Mouse (Mus musculus) c-Kit-positive CD71-positive TER-119-positive erythroid progenitor cells, embryonic 14.5 days (primary cell): Measurements from ENCODE around the gene Cyp4a31.
A peak's percentile ranks its signal among the peaks of the same experiment; 100 is the strongest.
"Not testable (repeated sequence)": the region's sequence is repeated elsewhere in the genome, so short reads cannot be mapped to it uniquely, and the experiment has no call there.

Experiments
- DNase-seq: peaks from one replicate; pipeline ENCODE4 v3.0.0-alpha.2; 2013; ENCODE audit warnings: low spot score

The Cyp4a31 gene

GRCm38 (mm10) chr4:115563401-115563800, at the start of gene Cyp4a31:
Gene Cyp4a31 (plus strand): TSS chr4:115563649.
- DNase-seq: no peak

GRCm38 (mm10) chr4:115513964-115514363, 49.5 kb upstream of the Cyp4a31 start:
- DNase-seq: not testable (repeated sequence)

GRCm38 (mm10) chr4:115518000-115518399, 45.4 kb upstream of the Cyp4a31 start, which contains the start of gene Cyp4a10:
Gene Cyp4a10 (plus strand): TSS chr4:115518264.
- not testable (repeated sequence) for DNase-seq

- no peak for DNase-seq
These were observed 44.0 kb upstream of the Cyp4a31 start for GRCm38 (mm10) chr4:115519444-115519843.

- DNase-seq: no peak
These were observed 41.7 kb upstream of the Cyp4a31 start for GRCm38 (mm10) chr4:115521766-115522165.

- DNase-seq: no peak
These were observed 18.3 kb upstream of the Cyp4a31 start for GRCm38 (mm10) chr4:115545101-115545500.

- no peak for DNase-seq
These were observed 17.2 kb upstream of the Cyp4a31 start for GRCm38 (mm10) chr4:115546141-115546828.

- DNase-seq: no peak
These were observed 10.7 kb upstream of the Cyp4a31 start for GRCm38 (mm10) chr4:115552726-115553125.

- DNase-seq: no peak
These were observed 7.9 kb upstream of the Cyp4a31 start for GRCm38 (mm10) chr4:115555513-115555912.

- DNase-seq: no peak
These were observed 5.4 kb upstream of the Cyp4a31 start for GRCm38 (mm10) chr4:115557861-115558561.

GRCm38 (mm10) chr4:115561236-115561635, 2.2 kb upstream of the Cyp4a31 start:
- DNase-seq: not testable (repeated sequence)

GRCm38 (mm10) chr4:115564469-115565225, 1.2 kb downstream of the Cyp4a31 start:
- not testable (repeated sequence) for DNase-seq

- DNase-seq: no peak
These were observed 11.8 kb downstream of the Cyp4a31 start for GRCm38 (mm10) chr4:115575255-115575654.

GRCm38 (mm10) chr4:115575776-115576175, 12.3 kb downstream of the Cyp4a31 start:
- DNase-seq: no peak

- peak; percentile 69 for DNase-seq
These were observed 19.6 kb downstream of the Cyp4a31 start for GRCm38 (mm10) chr4:115583036-115583435.

GRCm38 (mm10) chr4:115596357-115596756, 32.9 kb downstream of the Cyp4a31 start:
- DNase-seq: no peak

GRCm38 (mm10) chr4:115596824-115597336, 33.4 kb downstream of the Cyp4a31 start:
- no peak for DNase-seq

GRCm38 (mm10) chr4:115600611-115601010, 37.2 kb downstream of the Cyp4a31 start, which contains the start of gene Cyp4a32:
Gene Cyp4a32 (plus strand): TSS chr4:115600969.
- DNase-seq: not testable (repeated sequence)

- DNase-seq: no peak
These were observed 50.6 kb downstream of the Cyp4a31 start for GRCm38 (mm10) chr4:115614005-115614404.

GRCm38 (mm10) chr4:115625560-115625959, 62.1 kb downstream of the Cyp4a31 start:
- not testable (repeated sequence) for DNase-seq
